Mouse (Mus musculus): ENCODE results near the gene Lrch1.

Lrch1 gene

GRCm38 (mm10) chr14:74946321-74946750, 1.3 kb downstream of the Lrch1 start:
- DNase-seq = no peak

DNA sequence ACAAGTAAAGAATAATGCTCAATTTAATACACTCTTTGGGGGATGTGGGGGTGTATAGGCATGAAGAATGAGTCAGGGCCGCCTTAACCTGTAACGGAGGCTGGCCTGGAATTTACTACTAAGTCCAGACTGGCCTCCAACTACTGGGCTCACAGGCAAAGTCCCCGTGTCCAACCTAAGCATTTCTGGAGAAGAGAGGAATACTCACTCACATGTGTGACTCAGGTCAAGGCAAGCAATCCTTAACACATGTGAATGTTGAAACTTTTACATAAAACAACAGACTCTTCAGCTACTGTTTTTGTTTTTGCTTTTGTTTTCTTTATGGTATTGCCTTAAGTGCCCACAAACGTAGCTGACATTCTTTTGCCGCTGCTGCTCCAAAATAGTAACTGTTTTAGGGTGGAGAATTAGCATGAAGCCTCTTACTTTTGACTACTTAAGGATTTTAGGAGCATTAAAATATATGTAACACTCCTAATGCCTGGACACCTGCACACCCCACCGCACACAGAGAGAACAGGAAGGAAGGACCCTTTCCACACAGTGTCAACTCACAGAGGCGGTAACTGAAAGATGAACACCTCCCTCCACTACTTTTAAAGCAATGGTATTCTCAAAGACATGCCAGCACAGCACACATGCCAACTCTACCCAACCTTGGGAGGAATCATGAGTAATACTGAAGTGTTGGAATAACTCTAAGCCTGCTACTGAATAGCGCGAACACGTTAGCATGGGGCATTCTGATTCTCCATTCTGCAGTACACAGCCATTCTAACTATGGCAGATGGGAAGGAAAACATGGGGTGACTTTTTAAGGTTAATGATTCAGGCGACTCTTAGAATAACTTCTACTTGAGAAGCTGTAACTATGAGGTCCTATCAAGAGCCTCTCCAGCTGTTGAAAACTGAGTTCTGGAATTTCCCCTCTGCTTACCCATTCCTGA, 2.1 kb downstream of the Lrch1 start:
- DNase-seq = peak; percentile 50

- DNase-seq = no peak
Measured at GRCm38 (mm10) chr14:74944128-74944755, 3.4 kb downstream of the Lrch1 start.

DNA sequence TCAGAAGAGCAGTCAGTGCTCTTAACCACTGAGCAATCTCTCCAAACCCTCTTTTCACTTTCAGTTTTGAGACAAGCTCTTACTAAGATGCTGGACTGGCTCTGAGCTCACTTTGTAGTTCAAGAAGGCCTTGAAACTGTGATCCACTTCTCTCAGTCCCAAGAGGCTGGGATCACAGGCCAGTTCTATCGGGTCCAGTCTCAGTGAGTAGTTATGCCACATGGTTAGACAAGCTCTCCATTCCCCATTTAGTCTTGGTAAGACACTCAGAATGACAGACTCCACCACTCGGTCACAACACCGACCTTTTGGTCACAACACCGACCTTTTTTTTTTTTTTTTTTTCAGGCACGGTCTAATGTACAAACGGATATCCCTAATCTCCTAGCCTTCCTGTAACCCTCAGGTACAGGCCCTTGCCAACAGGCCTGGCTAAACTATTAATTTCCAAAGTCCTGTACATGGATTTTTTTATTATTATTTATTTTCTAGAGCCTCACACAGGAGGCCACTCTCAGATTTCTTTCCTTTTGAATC, 4.0 kb downstream of the Lrch1 start:
- DNase-seq = no peak

- DNase-seq = peak; percentile 42
Measured at GRCm38 (mm10) chr14:74943024-74943423, 4.7 kb downstream of the Lrch1 start.

- no peak for DNase-seq
Measured at GRCm38 (mm10) chr14:74941591-74941990, 6.1 kb downstream of the Lrch1 start.

- no peak for DNase-seq
Measured at GRCm38 (mm10) chr14:74940741-74941140, 6.9 kb downstream of the Lrch1 start.

DNA sequence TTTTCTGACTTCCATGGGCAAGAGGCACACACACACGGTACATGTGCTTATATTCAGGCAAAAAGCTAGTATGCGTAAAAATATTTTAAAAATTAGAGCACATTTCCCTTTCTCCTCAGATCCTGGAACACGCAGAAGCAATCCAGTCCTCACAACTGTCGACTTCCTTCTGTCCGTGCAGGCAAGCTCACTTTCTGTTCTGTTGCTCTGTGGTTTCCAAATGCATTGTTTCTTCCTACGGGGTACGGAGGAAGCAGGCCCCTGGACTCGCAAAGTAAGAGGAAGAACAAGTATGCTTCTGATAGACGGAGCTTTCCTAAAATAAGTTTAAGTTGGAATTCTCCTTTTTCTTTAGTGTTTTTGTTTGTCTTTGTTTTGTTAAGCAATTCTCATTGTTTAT, 8.3 kb downstream of the Lrch1 start:
- DNase-seq = peak; percentile 22

DNA sequence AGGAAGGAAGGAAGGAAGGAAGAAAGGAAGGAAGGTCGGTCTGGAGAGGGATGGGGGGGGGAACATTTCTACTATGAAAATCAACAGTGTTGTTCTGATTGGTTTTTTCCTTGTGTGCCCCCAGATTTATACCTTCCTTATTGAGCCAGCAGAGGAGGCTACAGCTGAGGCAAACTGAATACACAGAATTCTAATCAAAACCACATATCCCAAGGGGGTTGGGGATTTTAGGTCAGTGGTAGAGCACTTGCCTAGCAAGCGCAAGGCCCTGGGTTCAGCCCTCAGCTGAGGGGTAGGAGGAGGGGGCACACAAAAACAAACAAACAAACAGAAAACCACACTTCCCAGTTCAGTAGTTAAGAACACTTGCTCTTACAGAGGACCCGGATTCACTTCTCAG, 8.8 kb downstream of the Lrch1 start:
- DNase-seq = no peak

DNA sequence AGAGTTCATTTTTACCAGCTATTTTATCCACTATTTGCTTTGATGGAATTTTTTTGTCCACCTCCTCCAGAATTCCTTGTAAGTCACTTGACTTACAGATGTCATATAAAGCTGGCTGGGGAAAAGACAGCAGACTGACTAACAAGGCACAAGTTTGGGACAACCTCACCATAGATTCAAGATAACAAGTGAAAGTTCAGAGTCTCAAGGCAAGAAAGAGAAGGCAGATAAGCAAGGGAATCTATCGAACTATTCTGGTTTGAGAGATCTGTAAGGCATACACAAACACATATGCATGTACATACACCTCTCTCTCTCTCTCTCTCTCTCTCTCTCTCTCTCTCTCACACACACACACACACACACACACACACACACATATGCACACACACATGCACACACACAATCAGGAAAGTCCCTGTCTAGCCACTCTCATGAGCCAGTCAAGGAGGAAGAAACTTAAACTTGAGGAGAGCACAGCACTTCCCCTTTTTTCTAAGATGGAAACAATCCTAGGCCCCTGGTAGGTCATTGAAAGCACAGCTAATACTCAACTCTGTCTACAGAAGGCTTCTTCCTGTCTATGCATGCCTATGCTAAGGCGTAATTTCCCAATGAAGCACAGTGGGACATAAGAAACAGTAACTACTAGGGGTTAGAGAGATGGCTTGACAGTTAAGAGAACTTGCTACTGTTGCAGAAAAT, 11.0 kb downstream of the Lrch1 start:
- no peak for DNase-seq

DNA sequence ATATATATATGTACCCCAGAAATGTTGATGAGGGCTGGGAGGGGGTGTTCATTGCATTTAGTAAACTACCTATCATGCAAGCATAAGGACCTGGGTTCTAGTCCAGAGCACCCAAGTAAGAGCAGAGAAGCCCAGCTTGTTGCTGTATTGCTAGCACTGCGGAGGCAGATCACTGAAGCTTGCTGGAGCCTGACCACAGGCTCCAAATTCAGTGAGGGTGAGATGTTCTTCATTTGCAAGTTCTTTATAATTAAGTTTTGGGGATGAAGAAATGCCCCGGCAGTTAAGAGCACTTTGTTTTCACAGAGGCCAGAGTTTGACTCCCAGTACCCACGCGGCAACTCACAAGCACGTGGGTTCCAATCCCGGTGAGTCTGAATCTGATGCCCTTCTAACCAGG, 12.6 kb downstream of the Lrch1 start:
- no peak for DNase-seq

- DNase-seq = no peak
Measured at GRCm38 (mm10) chr14:74933960-74934710, 13.5 kb downstream of the Lrch1 start.

- no peak for DNase-seq
Measured at GRCm38 (mm10) chr14:74929739-74930138, 17.9 kb downstream of the Lrch1 start.

DNA sequence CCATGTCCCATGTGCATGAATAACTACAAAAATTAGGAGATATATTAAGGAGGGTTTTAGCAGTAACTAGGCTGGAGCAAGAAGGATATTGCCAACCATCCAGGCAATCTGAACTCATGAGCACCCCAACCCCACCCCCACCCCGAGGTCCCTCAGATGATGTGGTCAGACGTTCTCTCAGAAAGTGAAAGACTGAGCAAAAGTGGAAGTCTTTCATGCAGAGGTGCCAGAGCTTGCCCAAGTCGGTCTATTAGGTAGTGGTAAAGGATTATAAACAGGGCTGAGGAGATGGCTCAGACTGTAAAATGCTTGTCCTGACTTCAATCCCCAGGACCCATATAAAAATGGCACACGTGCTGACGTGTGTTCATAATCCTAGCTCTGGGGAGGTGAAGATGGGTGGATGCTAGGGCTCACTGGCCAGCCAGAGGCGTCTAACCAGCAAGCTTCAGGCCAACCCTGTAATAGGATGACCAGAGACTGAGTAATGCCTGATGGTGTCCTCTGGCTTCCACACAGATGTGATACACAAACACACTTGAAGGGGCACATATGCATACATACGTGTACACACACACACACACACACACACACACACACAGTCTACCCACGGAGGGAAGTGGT, 18.8 kb downstream of the Lrch1 start:
- DNase-seq = no peak

DNA sequence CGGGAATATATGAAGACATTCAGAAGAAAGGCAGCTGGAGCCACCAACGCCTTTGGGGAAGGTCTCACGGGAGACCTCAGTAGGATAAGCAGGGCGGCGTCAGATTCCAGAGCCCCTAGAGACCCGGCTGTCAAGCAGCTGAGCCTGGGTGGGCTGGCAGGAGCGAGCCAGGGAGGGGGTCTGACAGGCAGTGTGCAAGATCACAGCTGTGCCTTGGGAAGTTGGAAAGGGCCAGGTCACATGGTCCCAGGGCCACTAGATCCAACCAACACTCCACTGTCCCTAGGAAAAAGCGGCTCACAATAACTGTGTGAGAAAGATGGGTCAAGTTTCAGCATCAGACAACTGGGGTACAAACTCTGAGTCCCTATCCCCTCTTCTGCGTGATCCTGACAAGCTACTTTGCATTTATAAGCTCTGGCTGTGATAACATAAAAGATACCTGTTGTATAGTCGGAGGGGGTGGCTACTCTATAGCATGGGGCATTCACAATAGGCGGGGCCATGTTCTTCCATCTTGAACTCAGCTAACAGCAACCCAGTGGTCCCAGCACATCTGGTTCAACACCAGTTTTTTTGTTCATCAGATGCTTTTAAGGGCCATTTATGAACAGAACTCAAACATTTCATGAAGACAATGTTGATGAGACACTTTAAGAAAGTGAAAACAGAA, 20.6 kb downstream of the Lrch1 start:
- no peak for DNase-seq

GRCm38 (mm10) chr14:74925951-74926517, 21.6 kb downstream of the Lrch1 start:
- DNase-seq = no peak

GRCm38 (mm10) chr14:74924521-74924920, 23.2 kb downstream of the Lrch1 start:
- DNase-seq = no peak

- peak; percentile 9 for DNase-seq
Measured at GRCm38 (mm10) chr14:74924031-74924430, 23.6 kb downstream of the Lrch1 start.

GRCm38 (mm10) chr14:74922039-74922736, 25.5 kb downstream of the Lrch1 start:
- DNase-seq = peak; percentile 74

DNA sequence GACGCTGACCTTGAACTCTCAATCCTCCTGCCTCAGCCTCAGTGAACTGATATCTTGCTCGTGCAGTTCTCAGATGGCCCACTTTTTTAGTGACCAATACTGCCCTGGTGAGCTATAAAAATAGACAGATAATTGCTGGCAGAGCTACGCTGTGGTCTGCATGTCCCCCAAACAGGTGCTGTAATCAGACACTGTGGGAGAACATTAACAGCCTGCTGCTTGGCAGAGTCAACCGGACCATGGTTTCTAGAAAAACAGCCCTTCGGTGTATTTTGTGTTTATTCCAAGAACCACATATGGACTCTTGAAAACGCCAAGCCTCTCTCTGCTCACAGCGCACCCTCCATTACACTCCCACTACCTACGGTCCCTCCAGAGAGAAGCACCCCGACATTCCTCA, 26.2 kb downstream of the Lrch1 start:
- no peak for DNase-seq

All from thymus, postnatal 25 days (tissue).